Mouse (Mus musculus): ENCODE results near the gene Rhbdf1.

DNA sequence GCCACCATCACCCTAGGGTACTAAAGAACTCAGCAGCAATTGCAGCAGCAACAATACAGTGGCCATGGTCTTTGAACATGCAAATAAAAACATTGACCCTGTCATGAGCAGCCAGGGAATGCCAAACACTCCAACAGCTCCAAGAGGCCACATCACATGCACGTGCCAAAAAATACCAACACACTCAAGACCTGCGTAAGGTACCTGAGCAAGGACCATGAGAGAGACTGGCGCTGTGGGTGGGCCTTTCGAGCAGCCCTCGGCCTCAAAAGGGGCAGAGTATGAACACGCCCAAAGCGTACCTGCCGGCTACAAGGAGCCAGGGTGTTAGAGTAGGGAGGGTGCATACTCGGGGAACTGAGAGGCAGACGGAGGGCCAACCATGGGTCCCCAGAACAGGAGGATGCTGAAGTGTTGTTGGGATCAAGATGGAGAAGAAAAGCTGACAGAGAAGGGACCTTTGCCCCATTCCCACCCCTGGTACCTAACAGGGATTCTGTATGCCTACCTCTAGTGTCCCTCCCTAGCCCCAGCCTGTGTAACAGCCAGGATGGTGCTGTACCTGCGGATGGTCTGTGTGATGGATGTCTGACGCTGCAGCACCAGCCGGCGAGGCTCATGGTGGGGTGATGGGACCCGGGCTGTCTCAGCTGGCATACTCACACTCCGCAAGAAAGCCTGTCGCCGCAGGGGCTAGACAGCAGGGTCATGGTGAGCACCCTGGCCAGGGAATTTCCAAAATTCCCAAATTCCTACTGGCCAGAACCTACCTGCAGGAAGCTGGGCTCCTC lies 6.5 kb downstream of the Rhbdf1 start:
- no peak for TF ChIP-seq POLR2A (IDR thresholded peaks at IDR 0.05; ENCODE audit: low read depth, low read length)
- no peak for TF ChIP-seq CTCF (IDR thresholded peaks at IDR 0.05; ENCODE audit: extremely low read depth, insufficient read length, insufficient replicate concordance, low read depth, low read length)
